Mouse (Mus musculus) T-helper 2 cell (primary cell): ENCODE data around the gene Mfsd14b.

Experiments
- in situ Hi-C: fragments of 300-600 bp; cut with MboI, MseI; formaldehyde crosslinking; loops from one replicate; pipeline ENCODE4 v1.15.1; 2025; ENCODE audit warnings: high pct_unique_total_duplicates

Mfsd14b gene

DNA sequence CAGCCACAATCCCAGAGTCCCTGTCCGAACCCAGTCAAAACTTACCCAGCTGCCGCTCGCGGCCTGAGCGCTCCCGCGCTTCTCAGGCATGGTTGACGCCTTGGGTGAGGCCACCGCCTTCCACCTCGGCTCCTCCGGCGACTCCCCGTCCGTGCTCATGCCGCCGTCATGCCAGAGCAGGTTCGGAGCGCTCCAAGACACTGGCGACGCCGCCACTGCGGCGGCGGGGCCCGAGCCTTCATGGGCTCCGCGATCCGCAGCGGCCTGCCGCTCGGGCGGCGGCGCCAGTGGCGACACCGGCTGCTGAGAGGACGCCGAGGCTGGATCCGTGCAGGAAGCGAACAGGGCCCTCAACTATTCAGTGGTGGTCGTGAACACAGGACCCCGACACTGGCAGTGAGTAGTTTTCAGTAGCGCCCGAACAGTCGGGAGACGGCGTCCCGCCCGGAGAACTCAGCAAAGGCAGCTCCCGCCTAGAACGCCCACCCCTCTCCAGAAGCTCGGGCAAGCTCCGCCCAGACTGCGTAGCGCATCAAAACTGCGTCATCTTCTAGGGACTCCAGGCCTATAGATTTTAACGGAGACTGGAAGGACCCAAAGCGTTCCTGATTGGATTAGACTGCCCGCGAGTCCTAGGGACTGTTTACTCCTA is at the start of gene Mfsd14b:
Gene Mfsd14b, minus strand, starts transcription at position 517 of the 652 bp plus-strand sequence.
- in situ Hi-C loops: loop anchor here (5.0 to 25.0 kb wide), 3 partner anchors 165 to 1525 kb away; partner anchors contain the start of genes Habp4, Zfp367 and Zfp369

DNA sequence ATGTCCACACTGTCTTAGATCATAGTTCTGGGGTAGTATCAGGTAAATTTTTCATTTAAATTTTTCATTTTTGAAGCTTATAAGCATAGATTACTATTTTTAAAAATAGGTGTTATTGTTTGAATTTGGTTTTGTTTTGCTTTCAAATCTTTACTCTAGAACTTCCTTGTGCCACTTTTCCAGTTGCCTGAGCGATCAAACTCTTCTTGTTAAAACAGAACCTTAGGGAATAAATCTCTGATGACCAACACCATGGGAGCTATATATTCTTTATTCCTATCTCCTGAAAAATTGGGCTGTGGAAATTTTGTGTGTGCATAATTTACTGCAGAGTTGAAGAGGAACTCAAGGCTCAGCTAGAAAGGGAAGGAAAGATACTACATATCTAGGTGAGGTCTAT is 37.2 kb upstream of the Mfsd14b start, which contains the start of gene Olfr466:
Gene Olfr466, plus strand, starts transcription at position 301 of the 400 bp plus-strand sequence.
- in situ Hi-C loops: no loop called here

- in situ Hi-C loops: no loop called here
Observed at GRCm38 (mm10) chr13:65137789-65138188, 25.0 kb upstream of the Mfsd14b start, which contains the start of gene Olfr465-ps1. Gene Olfr465-ps1, plus strand, starts transcription at chr13:65138089.

DNA sequence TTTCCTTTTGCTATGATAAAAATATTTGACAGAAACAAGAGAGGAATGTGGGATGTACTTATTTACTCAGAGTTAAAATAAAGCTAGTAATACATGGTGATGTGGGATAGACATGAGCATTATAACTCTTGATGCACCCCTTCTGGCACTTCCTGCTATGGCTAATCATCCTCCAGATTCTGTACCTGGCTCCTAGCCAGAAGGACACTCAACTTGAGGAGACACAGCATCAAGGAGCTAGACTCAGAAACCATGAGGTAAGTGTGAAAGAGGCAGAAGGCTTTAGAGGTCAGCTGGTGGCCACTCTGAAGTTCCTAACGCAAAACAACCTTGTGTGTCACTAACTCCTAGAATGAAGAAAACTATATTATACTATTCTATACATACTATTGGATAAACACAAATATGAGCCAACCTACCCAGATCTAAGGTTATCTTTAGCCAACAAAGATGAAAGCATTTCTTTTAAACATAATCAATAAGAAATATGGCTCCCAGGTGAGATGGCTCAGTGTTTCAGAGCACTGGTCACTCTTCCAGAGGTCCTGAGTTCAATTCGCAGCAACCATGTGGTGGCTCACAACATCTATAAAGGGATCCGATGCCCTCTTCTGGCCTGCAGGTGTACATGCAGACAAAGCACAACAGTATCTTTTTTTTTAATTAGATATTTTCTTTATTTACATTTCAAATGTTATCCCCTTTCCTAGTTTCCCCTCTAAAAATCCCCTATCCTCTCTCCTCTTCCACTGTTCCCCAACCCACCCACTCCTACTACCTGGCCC is 14.5 kb upstream of the Mfsd14b start:
- in situ Hi-C loops: loop anchor here (10.0 kb wide), 1 partner anchor 682 kb away; no protein-coding TSS in a partner anchor

DNA sequence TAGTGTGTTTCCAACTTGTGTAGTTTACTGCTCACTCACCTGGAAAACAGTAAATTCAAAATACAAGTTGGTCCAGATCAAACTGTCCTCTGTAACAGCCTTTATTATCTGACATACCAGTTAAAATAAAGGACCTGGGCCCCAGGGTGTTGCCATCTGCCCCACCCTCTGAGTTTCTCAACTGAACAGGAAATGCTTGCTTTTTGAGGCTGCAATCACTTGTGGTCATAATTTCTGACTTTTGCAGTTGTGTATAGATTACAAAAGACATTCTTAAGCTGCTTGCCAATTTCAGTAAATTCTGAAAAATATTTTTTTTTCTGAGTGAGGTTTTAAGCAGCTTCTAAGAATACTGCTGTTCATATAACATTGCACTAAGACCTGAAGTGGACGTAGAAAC is 9.3 kb upstream of the Mfsd14b start:
- in situ Hi-C loops: loop anchor here (10.0 to 25.0 kb wide), 3 partner anchors 677 to 1535 kb away; partner anchors contain the start of genes Habp4 and Zfp367

- in situ Hi-C loops: loop anchor here (10.0 to 25.0 kb wide), 3 partner anchors 676 to 1534 kb away; partner anchors contain the start of genes Habp4 and Zfp367
Observed at GRCm38 (mm10) chr13:65120984-65121383, 8.2 kb upstream of the Mfsd14b start.

- in situ Hi-C loops: loop anchor here (5.0 to 25.0 kb wide), 3 partner anchors 164 to 1526 kb away; partner anchors contain the start of genes Habp4, Zfp367 and Zfp369
Observed at GRCm38 (mm10) chr13:65113239-65113638, 464 bp upstream of the Mfsd14b start.

- in situ Hi-C loops: loop anchor here (5.0 to 25.0 kb wide), 3 partner anchors 165 to 1525 kb away; partner anchors contain the start of genes Habp4, Zfp367 and Zfp369
Observed at GRCm38 (mm10) chr13:65111961-65112360, 814 bp downstream of the Mfsd14b start.

- in situ Hi-C loops: loop anchor here (25.0 kb wide), 2 partner anchors 939 to 1514 kb away; partner anchors contain the start of genes Habp4 and Zfp367
Observed at GRCm38 (mm10) chr13:65101232-65101631, 11.5 kb downstream of the Mfsd14b start.

DNA sequence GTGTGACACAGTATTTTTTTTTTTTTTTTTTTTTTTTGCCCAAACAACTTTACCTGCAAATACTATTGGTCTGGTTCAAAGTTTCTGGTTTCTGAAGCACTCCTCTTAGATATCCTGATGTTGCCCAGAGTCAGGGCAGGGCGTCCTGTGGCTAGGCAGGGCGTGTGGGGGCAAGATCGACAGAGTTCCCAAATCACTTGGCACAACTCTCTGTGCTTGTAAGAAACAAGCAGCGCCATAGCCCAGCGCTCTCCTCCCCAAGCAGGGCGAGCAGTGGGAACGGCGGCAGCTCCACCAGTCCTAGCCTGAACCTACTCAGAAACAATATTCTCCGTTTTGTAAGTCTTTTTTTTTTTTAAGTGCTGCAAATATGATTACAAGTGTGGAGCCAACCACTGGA is 12.1 kb downstream of the Mfsd14b start:
- in situ Hi-C loops: loop anchor here (25.0 kb wide), 2 partner anchors 938 to 1513 kb away; partner anchors contain the start of genes Habp4 and Zfp367

GRCm38 (mm10) chr13:65097018-65097417 is 15.8 kb downstream of the Mfsd14b start:
- in situ Hi-C loops: no loop called here

DNA sequence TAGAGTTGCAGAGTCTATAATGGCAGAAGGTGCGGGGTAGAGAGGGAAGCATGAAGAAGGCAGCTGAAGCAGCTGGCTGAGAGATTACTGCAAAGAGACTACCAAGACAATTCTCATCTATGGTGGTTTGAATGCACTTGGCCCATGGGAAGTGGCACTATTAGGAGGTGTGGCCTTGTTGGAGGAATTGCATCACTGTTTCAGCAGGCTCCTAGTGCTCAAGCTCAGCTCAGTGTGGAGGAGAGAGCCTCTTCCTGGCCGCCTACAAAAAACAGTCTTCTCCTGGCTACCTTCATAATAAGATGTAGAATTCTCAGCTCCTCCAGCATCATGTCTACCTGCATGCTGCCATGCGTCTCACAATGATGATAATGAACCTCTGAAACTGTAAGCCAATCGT is 16.9 kb downstream of the Mfsd14b start:
- in situ Hi-C loops: no loop called here

GRCm38 (mm10) chr13:65069969-65070368 is 42.8 kb downstream of the Mfsd14b start:
- in situ Hi-C loops: no loop called here

GRCm38 (mm10) chr13:65052660-65053059 is 60.1 kb downstream of the Mfsd14b start, which contains the start of gene Prss47:
Gene Prss47, minus strand, starts transcription at chr13:65052760.
- in situ Hi-C loops: no loop called here

- in situ Hi-C loops: loop anchor here (25.0 kb wide), 1 partner anchor 573 kb away; no protein-coding TSS in a partner anchor
Observed at GRCm38 (mm10) chr13:65035057-65035456, 77.7 kb downstream of the Mfsd14b start.

DNA sequence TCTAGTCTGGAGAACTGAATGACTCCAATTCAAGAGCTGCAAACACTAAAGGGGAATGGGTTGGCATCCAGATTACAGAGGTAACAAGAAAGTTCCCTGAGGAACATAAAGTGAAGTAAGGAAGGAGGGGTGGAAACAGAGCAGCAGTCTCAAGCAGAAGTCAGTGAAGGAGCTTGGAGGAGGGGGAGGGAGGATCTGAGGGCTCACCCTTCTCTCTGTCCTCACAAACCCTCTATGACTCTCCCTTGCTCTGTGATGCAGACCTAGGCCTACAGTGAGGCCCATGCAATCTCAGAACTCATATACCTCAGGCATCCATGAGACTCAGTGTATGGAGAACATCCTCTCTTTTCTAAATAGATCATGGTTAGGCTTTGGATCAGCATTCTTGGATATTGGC is 80.0 kb downstream of the Mfsd14b start, which contains the start of gene Spata31d1c:
Gene Spata31d1c, plus strand, starts transcription at position 301 of the 400 bp plus-strand sequence.
- in situ Hi-C loops: loop anchor here (25.0 kb wide), 1 partner anchor 570 kb away; no protein-coding TSS in a partner anchor
